Mouse (Mus musculus) skeletal muscle tissue, postnatal 0 days (tissue): Measurements from ENCODE around the gene Lbx1. TPM values are rescaled to one million over a fixed set of nuclear protein-coding genes. Genes with fewer than 3 reads are reported as not detected.

Source experiments
- polyA plus RNA-seq: library from polyadenylated mRNA; unstranded; fragments of >200 nt; fragmentation: Nextera tagmentation; extraction: Ambion mirVana; gene quantifications from 2 replicates; pipeline ENCODE4 v1.2.1, GENCODE M21; 2015

Gene Lbx1
- 10.6 and 10.9 TPM in 2 replicates for polyA plus RNA-seq

GRCm38 (mm10) chr19:45235766-45236362 lies at the start of gene Lbx1:
Gene Lbx1, minus strand, starts transcription at chr19:45235812.

Other genes with a start within 250 kb of the Lbx1 start
- gene Sema4g, start 246.7 kb downstream of the Lbx1 start, polyA plus RNA-seq = 0.06 and 0.18 TPM in 2 replicates
- gene Twnk, start 230.1 kb downstream of the Lbx1 start, polyA plus RNA-seq = 13.3 and 16.7 TPM in 2 replicates
- gene Mrpl43, start 229.4 kb downstream of the Lbx1 start, polyA plus RNA-seq = 72.1 and 72.3 TPM in 2 replicates
- gene Lzts2, start 221.4 kb downstream of the Lbx1 start, polyA plus RNA-seq = 31.4 and 40.7 TPM in 2 replicates
- 0.17 and 0.21 TPM in 2 replicates for gene Pdzd7, start 190.1 kb downstream of the Lbx1 start, polyA plus RNA-seq
- 11.2 and 13.3 TPM in 2 replicates for gene Sfxn3, start 188.3 kb downstream of the Lbx1 start, polyA plus RNA-seq
- gene Kazald1, start 160.6 kb downstream of the Lbx1 start, polyA plus RNA-seq = 2.4 and 5.4 TPM in 2 replicates
- gene Tlx1, start 85.1 kb downstream of the Lbx1 start, polyA plus RNA-seq = 0.11 and 0.18 TPM in 2 replicates
- 31.2 and 32.2 TPM in 2 replicates for gene Btrc, start 127.9 kb upstream of the Lbx1 start, polyA plus RNA-seq